Mouse (Mus musculus): ENCODE results near the gene Itgam.

- TF ChIP-seq CTCF (IDR thresholded peaks at IDR 0.05; ENCODE audit: borderline replicate concordance, insufficient read depth, low read depth, low read length) = no peak
- TF ChIP-seq POLR2A (IDR thresholded peaks at IDR 0.05; ENCODE audit: borderline replicate concordance, insufficient read depth, low read length) = no peak
Observed at GRCm38 (mm10) chr7:128080012-128080411, 17.6 kb downstream of the Itgam start.
